Mouse (Mus musculus) lung, postnatal 0 days (tissue): ENCODE measurements around the gene Gm20388.

Source experiments
- CTCF ChIP-seq: IDR thresholded peaks from 2 replicates; pipeline ENCODE4 v1.5.1; 2016; ENCODE audit warnings: antibody characterized with exemption, mild to moderate bottlenecking
- EP300 ChIP-seq: IDR thresholded peaks from 2 replicates; pipeline ENCODE4 v1.6.1; 2016; ENCODE audit warnings: antibody characterized with exemption, mild to moderate bottlenecking, control low read depth

DNA sequence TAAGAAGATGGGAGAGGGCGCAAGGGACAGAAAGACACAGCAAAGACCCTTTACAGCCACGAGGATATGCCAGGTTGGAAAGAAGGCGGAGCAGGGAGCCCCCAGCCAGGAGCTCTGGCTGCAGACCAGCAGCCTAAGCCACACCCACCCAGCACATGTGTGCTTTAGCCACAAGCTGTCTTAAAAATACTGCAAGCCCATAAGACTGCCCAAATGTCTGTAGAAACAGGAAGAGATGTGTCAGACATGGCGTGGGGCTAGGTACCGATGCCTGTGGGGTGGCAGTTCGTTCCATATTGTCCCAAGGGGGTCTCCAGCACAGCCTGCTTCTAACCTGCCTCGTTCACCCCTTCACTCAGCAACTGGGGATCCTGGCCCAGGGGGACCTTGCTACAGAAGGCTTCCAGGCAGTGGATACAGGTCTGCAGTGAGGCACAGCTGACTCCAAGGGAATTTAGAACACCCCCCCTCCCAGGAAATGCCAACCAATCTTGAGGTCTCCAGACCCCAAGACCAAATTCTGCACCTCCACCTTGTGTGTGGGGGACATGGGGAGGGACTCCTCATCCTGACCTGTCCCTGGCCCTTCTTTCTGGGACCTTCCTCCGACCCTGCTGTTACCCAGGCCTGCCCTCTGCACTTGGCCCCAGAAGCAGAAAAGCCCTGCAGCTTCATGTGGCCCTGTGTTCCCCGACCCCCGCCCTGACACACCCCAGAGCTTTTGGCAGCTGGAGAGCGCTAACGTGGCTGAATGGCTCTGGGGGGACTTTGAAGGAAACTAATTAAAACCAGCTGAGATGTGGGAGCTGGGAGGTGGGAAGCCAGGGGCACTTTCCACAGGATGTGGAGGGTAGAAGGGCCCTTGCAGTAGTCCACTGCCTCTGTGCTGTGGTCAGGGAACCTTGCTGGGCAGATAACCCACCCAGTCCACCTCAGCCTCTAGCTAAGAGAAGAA is 2335.9 kb downstream of the Gm20388 start:
- TF ChIP-seq CTCF (no peak), EP300 (no peak)
